Mouse (Mus musculus) heart, embryonic 11.5 days (tissue): ENCODE data around the gene Asap2. TPM values are rescaled to one million over a fixed set of nuclear protein-coding genes. Genes with fewer than 3 reads are reported as not detected.

Source experiments
- ATAC-seq: fragments of 200-750 bp; cut with Nextera tagmentation; replicated peaks from 2 replicates; pipeline ENCODE4 v1.8.0; 2017; ENCODE audit warnings: moderate library complexity; ENCODE audit not compliant: insufficient number of reproducible peaks, low FRiP score, low TSS enrichment
- H3K27ac ChIP-seq: fragments of 300-500 bp; sonication (generic); 2 replicates; pipeline ENCODE4 v1.5.1; 2014; ENCODE audit warnings: mild to moderate bottlenecking, low read depth, low read length
- H3K27me3 ChIP-seq: fragments of 300-500 bp; sonication (generic); 2 replicates; pipeline ENCODE4 v1.6.1; 2014; ENCODE audit warnings: mild to moderate bottlenecking, low read length, mixed read lengths; ENCODE audit not compliant: control insufficient read depth, insufficient read depth
- H3K36me3 ChIP-seq: fragments of 300-500 bp; sonication (generic); 2 replicates; pipeline ENCODE4 v1.6.1; 2014; ENCODE audit warnings: mild to moderate bottlenecking, low read length, moderate library complexity, mixed read lengths; ENCODE audit not compliant: control insufficient read depth, insufficient read depth
- H3K4me1 ChIP-seq: fragments of 300-500 bp; sonication (generic); 2 replicates; pipeline ENCODE4 v1.6.1; 2014; ENCODE audit warnings: low read length; ENCODE audit not compliant: control insufficient read depth, insufficient read depth
- H3K4me2 ChIP-seq: fragments of 300-500 bp; sonication (generic); 2 replicates; pipeline ENCODE4 v1.6.1; 2014; ENCODE audit warnings: mild to moderate bottlenecking, moderate library complexity
- H3K4me3 ChIP-seq: fragments of 300-500 bp; sonication (generic); 2 replicates; pipeline ENCODE4 v1.5.1; 2014; ENCODE audit warnings: low read depth, low read length
- H3K9ac ChIP-seq: fragments of 300-500 bp; sonication (generic); 2 replicates; pipeline ENCODE4 v1.6.1; 2014; ENCODE audit warnings: mild to moderate bottlenecking, low read depth, low read length, moderate library complexity
- H3K9me3 ChIP-seq: fragments of 300-500 bp; sonication (generic); replicated peaks from 2 replicates; pipeline ENCODE4 v1.6.1; 2016; ENCODE audit warnings: low read length; ENCODE audit not compliant: control insufficient read depth
- WGBS: fragments of 180-500 bp; shearing (Covaris S2); extraction: QIAGEN DNeasy Blood & Tissue Kit; methylation state at CpG from one replicate; pipeline ENCODE4 v1.1.7; 2014; ENCODE audit not compliant: insufficient replicate concordance; 5-methylcytosine and 5-hydroxymethylcytosine counted together
- polyA plus RNA-seq: library from polyadenylated mRNA; unstranded; fragments of >200 nt; fragmentation: Nextera tagmentation; extraction: Ambion mirVana; gene quantifications from 2 replicates; pipeline ENCODE4 v1.2.1, GENCODE M21; 2014

Asap2 gene
- polyA plus RNA-seq, 1 experiment from 2014 or later, result 8.3 TPM

- Histone ChIP-seq H3K9ac (no peak overlapping the region), H3K36me3 (no peaks in the 10 kb centered on the region), H3K4me2 (no peak overlapping the region), H3K27me3 (no peaks in the 10 kb centered on the region), H3K4me1 (peaks cover 30% of the 10 kb centered on the region), H3K27ac (no peak overlapping the region), H3K4me3 (no peak overlapping the region), H3K9me3 (no peaks in the 10 kb centered on the region)
- 87% methylated on average over 4 of the region's 4 CpGs for WGBS
- no peak for ATAC-seq
Observed at GRCm38 (mm10) chr12:21126516-21126915, 136.3 kb downstream of the Asap2 start.

- H3K4me2 ChIP-seq, result no peak overlapping the region
Observed at GRCm38 (mm10) chr12:21128930-21129869, 138.9 kb downstream of the Asap2 start.

GRCm38 (mm10) chr12:21130274-21130823 is 140.1 kb downstream of the Asap2 start:
- H3K9me3 ChIP-seq, result no peaks in the 10 kb centered on the region
- no peak for ATAC-seq
- H3K4me3 ChIP-seq, result no peak overlapping the region
- H3K36me3 ChIP-seq, result no peaks in the 10 kb centered on the region
- H3K9ac ChIP-seq, result no peak overlapping the region
- peaks cover 68% of the 10 kb centered on the region for H3K4me1 ChIP-seq
- no peaks in the 10 kb centered on the region for H3K27me3 ChIP-seq
- 42% methylated on average over 10 of the region's 10 CpGs for WGBS
- H3K4me2 ChIP-seq, result no peak overlapping the region
- no peak overlapping the region for H3K27ac ChIP-seq

More at GRCm38 (mm10) chr12:21128930-21129869, 138.9 kb downstream of the Asap2 start:
- no peak overlapping the region for H3K9ac ChIP-seq
- 0 out of 2 replicates have a peak overlapping the region, but pooled peaks have one; percentile 29 for H3K27ac ChIP-seq
- no peaks in the 10 kb centered on the region for H3K27me3 ChIP-seq
- ATAC-seq, result no peak
- WGBS, result 60% methylated on average over 9 of the region's 9 CpGs
- H3K4me3 ChIP-seq, result no peak overlapping the region
- H3K4me1 ChIP-seq, result peaks cover 57% of the 10 kb centered on the region
- H3K36me3 ChIP-seq, result no peaks in the 10 kb centered on the region
- H3K9me3 ChIP-seq, result no peaks in the 10 kb centered on the region

GRCm38 (mm10) chr12:21132537-21132936 is 142.3 kb downstream of the Asap2 start:
- WGBS, result 29% methylated on average over 10 of the region's 10 CpGs
- Histone ChIP-seq H3K9me3 (no peaks in the 10 kb centered on the region), H3K9ac (peak overlapping the region; percentile 10; the same call in 1 of the 2 replicates), H3K4me2 (peak overlapping the region; percentile 33), H3K4me1 (peaks cover 79% of the 10 kb centered on the region), H3K36me3 (no peaks in the 10 kb centered on the region), H3K27ac (peak overlapping the region; percentile 23), H3K4me3 (no peak overlapping the region), H3K27me3 (no peaks in the 10 kb centered on the region)
- no peak for ATAC-seq

GRCm38 (mm10) chr12:21133031-21133430 is 142.8 kb downstream of the Asap2 start:
- Histone ChIP-seq H3K27me3 (no peaks in the 10 kb centered on the region), H3K4me3 (no peak overlapping the region), H3K27ac (peak overlapping the region; percentile 23), H3K36me3 (no peaks in the 10 kb centered on the region), H3K9me3 (no peaks in the 10 kb centered on the region), H3K9ac (peak overlapping the region; percentile 10; the same call in 1 of the 2 replicates), H3K4me1 (peaks cover 77% of the 10 kb centered on the region), H3K4me2 (no peak overlapping the region; the same call in 1 of the 2 replicates)
- no peak for ATAC-seq
- WGBS, result 56% methylated on average over 4 of the region's 4 CpGs

GRCm38 (mm10) chr12:21133972-21134859 is 144.0 kb downstream of the Asap2 start:
- Histone ChIP-seq H3K4me2 (no peak overlapping the region), H3K4me1 (peaks cover 71% of the 10 kb centered on the region), H3K36me3 (no peaks in the 10 kb centered on the region), H3K27ac (no peak overlapping the region), H3K9ac (no peak overlapping the region), H3K4me3 (no peak overlapping the region), H3K9me3 (no peaks in the 10 kb centered on the region), H3K27me3 (no peaks in the 10 kb centered on the region)
- ATAC-seq, result no peak
- WGBS, result 55% methylated on average over 17 of the region's 17 CpGs

GRCm38 (mm10) chr12:21135651-21136461 is 145.6 kb downstream of the Asap2 start:
- Histone ChIP-seq H3K4me1 (peaks cover 61% of the 10 kb centered on the region), H3K4me2 (no peak overlapping the region)
- peak; percentile 43; the same call in 1 of the 2 replicates for ATAC-seq

GRCm38 (mm10) chr12:21136462-21136751 is 146.1 kb downstream of the Asap2 start:
- Histone ChIP-seq H3K4me1 (peaks cover 67% of the 10 kb centered on the region), H3K4me2 (no peak overlapping the region), H3K27ac (peak overlapping the region; percentile 82), H3K36me3 (no peaks in the 10 kb centered on the region), H3K9me3 (no peaks in the 10 kb centered on the region), H3K27me3 (no peaks in the 10 kb centered on the region), H3K9ac (no peak overlapping the region), H3K4me3 (no peak overlapping the region)
- no peak for ATAC-seq
- 70% methylated on average over 2 of the region's 2 CpGs for WGBS

More at GRCm38 (mm10) chr12:21135651-21136461, 145.6 kb downstream of the Asap2 start:
- Histone ChIP-seq H3K27me3 (no peaks in the 10 kb centered on the region), H3K9ac (no peak overlapping the region), H3K9me3 (no peaks in the 10 kb centered on the region), H3K27ac (peak overlapping the region; percentile 82), H3K36me3 (no peaks in the 10 kb centered on the region), H3K4me3 (no peak overlapping the region)
- 23% methylated on average over 8 of the region's 8 CpGs for WGBS
